Mouse (Mus musculus): Measurements from ENCODE around the gene Dnase2b.

- TF ChIP-seq TAL1 (IDR thresholded peaks at IDR 0.05; ENCODE audit: low read length) (no peak), GATA1 (IDR thresholded peaks at IDR 0.05; ENCODE audit: low read length) (no peak)
Observed at GRCm38 (mm10) chr3:146652431-146652830, 37.0 kb upstream of the Dnase2b start.

Data from erythroblast, embryonic 14.5 days (primary cell).